Mouse (Mus musculus) myocyte (in vitro differentiated cells): ENCODE data around the gene Tmem30a. TPM values are rescaled to one million over a fixed set of nuclear protein-coding genes. Genes with fewer than 3 reads are reported as not detected.

Experiments used
- H3K27me3 ChIP-seq: one replicate; pipeline ENCODE4 v1.6.1; 2011; ENCODE audit not compliant: control insufficient read depth, insufficient read depth, insufficient read length
- H3K36me3 ChIP-seq: one replicate; pipeline ENCODE4 v1.6.1; 2011; ENCODE audit not compliant: control insufficient read depth, insufficient read depth
- H3K4me2 ChIP-seq: one replicate; pipeline ENCODE4 v1.6.1; 2011; ENCODE audit warnings: low read depth, control low read depth
- H3K4me3 ChIP-seq: one replicate; pipeline ENCODE4 v1.5.1; 2011; ENCODE audit warnings: mild to moderate bottlenecking, control low read depth, moderate library complexity
- H3K79me2 ChIP-seq: one replicate; pipeline ENCODE4 v1.6.1; 2011; ENCODE audit not compliant: control insufficient read depth, insufficient read depth
- H3ac ChIP-seq: one replicate; pipeline ENCODE4 v1.6.1; 2011; ENCODE audit not compliant: control insufficient read depth, insufficient read length
- CEBPB ChIP-seq: IDR thresholded peaks from 2 replicates; pipeline ENCODE4 v1.6.1; 2011; ENCODE audit warnings: mild to moderate bottlenecking, moderate library complexity; ENCODE audit not compliant: poor library complexity, insufficient read depth, severe bottlenecking
- E2F4 ChIP-seq: IDR thresholded peaks from one replicate; pipeline ENCODE4 v1.6.1; 2011; ENCODE audit warnings: mild to moderate bottlenecking, control low read depth, moderate library complexity; ENCODE audit not compliant: insufficient read depth
- MAX ChIP-seq: IDR thresholded peaks from one replicate; pipeline ENCODE4 v1.6.1; 2011; ENCODE audit warnings: low read depth, mild to moderate bottlenecking, control low read depth
- MYOD1 ChIP-seq, 3 experiments: IDR thresholded peaks; one replicate each; pipeline ENCODE4 v1.6.1; 2011; ENCODE audit warnings: control low read depth in 2 of 3, low read depth in 2 of 3, mild to moderate bottlenecking in 2 of 3, moderate library complexity in 1 of 3; ENCODE audit not compliant: insufficient read length in 2 of 3, control insufficient read depth in 1 of 3
- MYOG ChIP-seq, 3 experiments: IDR thresholded peaks; one replicate each; pipeline ENCODE4 v1.6.1; 2011; ENCODE audit warnings: control low read depth in 2 of 3, low read depth in 2 of 3, mild to moderate bottlenecking in 2 of 3; ENCODE audit not compliant: insufficient read length in 2 of 3, control insufficient read depth in 1 of 3, insufficient read depth in 1 of 3
- POLR2A ChIP-seq: IDR thresholded peaks from one replicate; pipeline ENCODE4 v1.6.1; 2011; ENCODE audit warnings: low read depth, mild to moderate bottlenecking, control low read depth, moderate library complexity; ENCODE audit not compliant: insufficient read length
- POLR2AphosphoS2 ChIP-seq: IDR thresholded peaks from one replicate; pipeline ENCODE4 v1.6.1; 2011; ENCODE audit warnings: low read depth, control low read depth; ENCODE audit not compliant: insufficient read length
- REST ChIP-seq: IDR thresholded peaks from one replicate; pipeline ENCODE4 v1.6.1; 2011; ENCODE audit warnings: mild to moderate bottlenecking, control low read depth, moderate library complexity; ENCODE audit not compliant: insufficient read depth, insufficient read length
- SRF ChIP-seq: IDR thresholded peaks from one replicate; pipeline ENCODE4 v1.6.1; 2011; ENCODE audit warnings: low read depth; ENCODE audit not compliant: control insufficient read depth, insufficient read length
- TCF12 ChIP-seq: IDR thresholded peaks from one replicate; pipeline ENCODE4 v1.6.1; 2011; ENCODE audit warnings: mild to moderate bottlenecking, control low read depth; ENCODE audit not compliant: poor library complexity, insufficient read depth, severe bottlenecking
- TCF3 ChIP-seq: IDR thresholded peaks from one replicate; pipeline ENCODE4 v1.6.1; 2011; ENCODE audit warnings: low read depth, control low read depth; ENCODE audit not compliant: insufficient read length
- USF1 ChIP-seq: IDR thresholded peaks from one replicate; pipeline ENCODE4 v1.6.1; 2011; ENCODE audit warnings: low read depth, mild to moderate bottlenecking, control low read depth, moderate library complexity
- polyA plus RNA-seq: library from polyadenylated mRNA; unstranded; fragments of >200 nt; fragmentation: generic; extraction: Trizol; gene quantifications from one replicate; pipeline ENCODE4 v1.2.1, GENCODE M21; 2012; ENCODE audit warnings: missing spikeins

Tmem30a gene
- polyA plus RNA-seq, 1 experiment, result 24.7 TPM

DNA sequence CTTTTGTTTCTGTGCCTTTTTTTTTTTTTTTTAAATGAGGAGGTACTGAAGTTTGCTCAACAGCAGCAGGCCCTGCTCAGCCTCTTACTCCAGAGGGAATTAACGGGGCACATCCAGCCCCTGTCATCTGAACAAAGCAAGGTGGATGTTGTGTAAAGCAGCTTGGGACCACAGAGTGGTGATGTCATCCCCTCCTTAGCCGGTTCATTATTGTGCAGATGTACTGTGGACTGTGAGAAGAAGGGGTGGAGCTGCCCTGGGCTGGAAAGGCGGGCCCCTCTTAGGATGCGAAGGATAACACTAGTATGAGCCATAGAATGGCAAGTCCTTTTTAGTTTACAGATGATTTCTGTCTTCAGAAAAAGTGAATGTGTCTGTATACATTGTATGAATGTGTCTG lies 37.6 kb upstream of the Tmem30a start:
- no peaks in the 10 kb centered on the region for H3K36me3 ChIP-seq
- H3K4me2 ChIP-seq, result no peak overlapping the region
- TF ChIP-seq REST (no peak), MAX (no peak), POLR2AphosphoS2 (no peak), MYOG (IDR thresholded peaks at IDR 0.05; ENCODE audit: control insufficient read depth in 1 of 3, insufficient read depth in 1 of 3, insufficient read length in 2 of 3, low read depth in 2 of 3) (no peak), E2F4 (no peak), USF1 (no peak), POLR2A (no peak), SRF (no peak), MYOD1 (IDR thresholded peaks at IDR 0.05; ENCODE audit: control insufficient read depth in 1 of 3, insufficient read length in 2 of 3, low read depth in 2 of 3) (no peak), TCF12 (no peak), TCF3 (no peak), CEBPB (no peak)
- H3K27me3 ChIP-seq, result peaks cover 28% of the 10 kb centered on the region
- H3ac ChIP-seq, result no peak overlapping the region
- no peak overlapping the region for H3K4me3 ChIP-seq
- no peaks in the 10 kb centered on the region for H3K79me2 ChIP-seq

GRCm38 (mm10) chr9:79829842-79830800 lies 36.8 kb upstream of the Tmem30a start:
- H3K4me3 ChIP-seq, result no peak overlapping the region
- no peak overlapping the region for H3K4me2 ChIP-seq
- no peak overlapping the region for H3ac ChIP-seq
- TF ChIP-seq TCF3, result no peak
- TF ChIP-seq SRF, result no peak
- TF ChIP-seq REST, result no peak
- no peak for TF ChIP-seq CEBPB
- no peak for TF ChIP-seq MYOD1 (IDR thresholded peaks at IDR 0.05; ENCODE audit: control insufficient read depth in 1 of 3, insufficient read length in 2 of 3, low read depth in 2 of 3)
- H3K36me3 ChIP-seq, result no peaks in the 10 kb centered on the region
- peaks cover 32% of the 10 kb centered on the region for H3K27me3 ChIP-seq
- no peaks in the 10 kb centered on the region for H3K79me2 ChIP-seq

- Histone ChIP-seq H3ac (no peak overlapping the region), H3K4me2 (no peak overlapping the region), H3K36me3 (no peaks in the 10 kb centered on the region), H3K4me3 (no peak overlapping the region), H3K27me3 (peaks cover 32% of the 10 kb centered on the region), H3K79me2 (no peaks in the 10 kb centered on the region)
- TF ChIP-seq MYOG (IDR thresholded peaks at IDR 0.05; ENCODE audit: control insufficient read depth in 1 of 3, insufficient read depth in 1 of 3, insufficient read length in 2 of 3, low read depth in 2 of 3) (no peak), MAX (no peak), POLR2A (no peak), CEBPB (0 out of 2 replicates have a peak, but pooled peaks have one; percentile 26), MYOD1 (IDR thresholded peaks at IDR 0.05; ENCODE audit: control insufficient read depth in 1 of 3, insufficient read length in 2 of 3, low read depth in 2 of 3) (no peak)
Measured at GRCm38 (mm10) chr9:79827072-79827471, 33.8 kb upstream of the Tmem30a start.

GRCm38 (mm10) chr9:79825526-79825925 lies 32.2 kb upstream of the Tmem30a start:
- Histone ChIP-seq H3K27me3 (peaks cover 21% of the 10 kb centered on the region), H3K36me3 (no peaks in the 10 kb centered on the region), H3ac (no peak overlapping the region), H3K4me2 (no peak overlapping the region), H3K79me2 (no peaks in the 10 kb centered on the region), H3K4me3 (no peak overlapping the region)
- no peak for TF ChIP-seq MYOD1 (IDR thresholded peaks at IDR 0.05; ENCODE audit: control insufficient read depth in 1 of 3, insufficient read length in 2 of 3, low read depth in 2 of 3)
- TF ChIP-seq MAX, result no peak
- TF ChIP-seq TCF12, result no peak
- TF ChIP-seq E2F4, result no peak
- no peak for TF ChIP-seq MYOG (IDR thresholded peaks at IDR 0.05; ENCODE audit: control insufficient read depth in 1 of 3, insufficient read depth in 1 of 3, insufficient read length in 2 of 3, low read depth in 2 of 3)
- no peak for TF ChIP-seq TCF3
- no peak for TF ChIP-seq POLR2AphosphoS2
- no peak for TF ChIP-seq REST
- no peak for TF ChIP-seq POLR2A
- TF ChIP-seq CEBPB, result no peak
- no peak for TF ChIP-seq SRF
- TF ChIP-seq USF1, result no peak

- Histone ChIP-seq H3K36me3 (no peaks in the 10 kb centered on the region), H3ac (no peak overlapping the region), H3K27me3 (peaks cover 20% of the 10 kb centered on the region), H3K79me2 (no peaks in the 10 kb centered on the region), H3K4me3 (no peak overlapping the region), H3K4me2 (no peak overlapping the region)
- TF ChIP-seq MYOD1 (IDR thresholded peaks at IDR 0.05; ENCODE audit: control insufficient read depth in 1 of 3, insufficient read length in 2 of 3, low read depth in 2 of 3), result no peak
- no peak for TF ChIP-seq MAX
- TF ChIP-seq USF1, result no peak
- no peak for TF ChIP-seq SRF
- TF ChIP-seq MYOG (IDR thresholded peaks at IDR 0.05; ENCODE audit: control insufficient read depth in 1 of 3, insufficient read depth in 1 of 3, insufficient read length in 2 of 3, low read depth in 2 of 3), result no peak
- TF ChIP-seq POLR2A, result no peak
- TF ChIP-seq POLR2AphosphoS2, result no peak
- TF ChIP-seq TCF12, result no peak
Measured at GRCm38 (mm10) chr9:79823856-79824255, 30.5 kb upstream of the Tmem30a start.
